Mouse (Mus musculus) heart, postnatal 25 days (tissue): Measurements from ENCODE around the gene Klra9. TPM values are rescaled to one million over a fixed set of nuclear protein-coding genes. Genes with fewer than 3 reads are reported as not detected.
"Not testable (repeated sequence)": the region's sequence is repeated elsewhere in the genome, so short reads cannot be mapped to it uniquely, and the experiment has no call there.

ENCODE experiments used
- DNase-seq: peaks from one replicate; pipeline ENCODE4 v3.0.0; 2022; ENCODE audit warnings: low spot score
- intact Hi-C: fragments of 180-260 bp; cut with DNase I; formaldehyde crosslinking; loops from one replicate; pipeline ENCODE4 v1.15.1; 2025
- total RNA-seq, 2 experiments: library from RNA; stranded (reverse); gene quantifications; 2 replicates each; pipeline ENCODE4 v1.2.3; 2021

The Klra9 gene
- total RNA-seq, result 1 to 10 TPM; 1.4 to 2.8 TPM

DNA sequence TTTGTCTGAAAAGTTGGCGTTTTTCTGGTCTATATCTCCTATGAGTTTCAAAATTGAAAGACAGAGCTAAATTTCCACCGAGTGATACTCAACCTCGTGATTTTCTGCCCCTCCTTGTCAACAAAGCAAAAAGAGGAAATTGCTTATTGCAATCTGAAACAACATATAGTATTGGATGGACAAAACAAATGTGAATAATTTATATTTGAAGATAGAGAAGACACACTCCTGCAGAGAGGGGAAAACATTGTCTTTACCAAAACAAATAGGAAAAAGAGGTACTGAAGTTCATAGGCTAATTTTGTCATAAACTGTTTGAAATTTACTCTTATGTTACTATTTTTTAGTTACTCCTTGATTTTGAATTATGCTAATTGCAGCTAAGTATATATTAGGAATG, at the start of gene Klra9:
TSS of gene Klra9 (minus strand) at position 101 of the 400 bp plus-strand sequence.
- DNase-seq, intact Hi-C loops: not testable (repeated sequence)

DNA sequence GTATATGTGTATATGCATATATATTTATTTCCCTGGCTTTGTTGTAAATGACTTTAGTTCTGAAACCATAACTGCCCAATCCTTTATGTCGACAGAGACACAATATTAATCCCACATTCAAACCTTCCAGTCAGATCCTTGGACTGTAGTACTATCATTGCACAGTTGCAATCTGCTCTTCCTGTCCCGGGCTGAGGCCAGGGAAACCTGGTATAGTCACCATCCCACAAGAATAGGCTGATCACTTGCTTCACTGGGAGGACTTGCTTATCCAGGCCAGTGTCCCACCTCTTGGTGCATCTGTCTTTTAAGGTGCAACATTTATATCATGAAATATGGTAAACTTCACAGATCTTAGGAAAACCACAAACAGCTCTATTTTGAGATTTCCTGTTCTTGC, 44.6 kb upstream of the Klra9 start:
- DNase-seq, result no peak

DNA sequence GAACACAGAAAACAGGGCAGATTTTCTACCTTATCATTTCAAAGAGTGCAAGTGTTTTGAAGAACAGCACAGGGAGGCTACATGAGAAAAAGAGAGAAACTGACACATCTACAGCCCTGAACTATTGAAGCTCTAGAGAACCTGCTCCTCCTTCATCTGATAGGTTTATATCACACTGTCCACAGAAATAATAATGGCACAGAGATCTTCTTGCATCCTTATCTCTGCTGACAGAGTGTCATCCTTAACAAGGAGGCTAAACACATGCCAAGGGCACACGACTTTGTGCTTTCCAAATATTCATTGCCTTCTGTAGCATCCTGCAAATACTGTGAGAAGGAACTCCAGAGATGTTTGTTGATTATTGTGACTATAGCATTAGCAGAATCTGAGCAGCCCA, 43.7 kb upstream of the Klra9 start:
- DNase-seq, result no peak
- intact Hi-C loops, result no loop called here

More for the DNA sequence above, 44.6 kb upstream of the Klra9 start:
- intact Hi-C loops, result no loop called here

DNA sequence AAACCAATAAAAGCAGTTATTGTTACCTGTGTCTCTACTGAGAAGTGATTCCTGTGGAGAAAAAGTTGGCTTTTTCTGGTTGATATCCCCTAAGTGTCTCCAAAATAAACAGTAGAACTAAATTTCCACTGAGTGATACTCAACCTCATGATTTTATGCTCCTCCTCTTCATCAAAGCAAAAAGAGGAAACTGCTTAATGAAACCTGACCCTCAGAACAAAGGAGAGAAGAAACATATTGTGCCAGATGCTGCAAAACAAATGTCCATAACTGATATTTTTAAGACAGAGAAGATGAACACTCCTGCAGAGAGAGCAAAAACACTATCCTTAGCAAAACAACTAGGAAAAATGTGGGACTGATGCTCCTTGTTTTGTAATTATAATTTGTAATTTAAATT, 40.3 kb upstream of the Klra9 start, which contains the start of gene Klra7:
TSS of gene Klra7 (minus strand) at position 101 of the 400 bp plus-strand sequence.
- no peak for DNase-seq
- intact Hi-C loops, result no loop called here

DNA sequence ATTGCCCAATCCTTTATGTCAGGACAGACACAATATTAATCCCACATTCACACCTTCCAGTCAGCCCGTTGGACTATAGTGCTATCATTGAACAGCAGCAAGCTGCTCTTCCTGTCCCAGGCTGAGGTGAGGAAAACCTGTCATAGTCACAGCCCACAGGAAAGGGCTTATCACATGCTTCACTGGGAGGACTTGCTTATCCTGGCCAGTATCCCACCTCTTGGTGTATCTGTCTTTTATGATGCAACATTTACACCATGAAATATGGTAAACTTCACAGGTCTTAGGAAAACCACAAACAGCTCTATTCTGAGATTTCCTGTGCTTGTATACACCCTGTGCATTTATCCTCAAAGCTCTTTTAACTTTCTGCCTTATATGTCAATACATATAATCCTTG, 4.5 kb upstream of the Klra9 start:
- intact Hi-C loops, DNase-seq: not testable (repeated sequence)

DNA sequence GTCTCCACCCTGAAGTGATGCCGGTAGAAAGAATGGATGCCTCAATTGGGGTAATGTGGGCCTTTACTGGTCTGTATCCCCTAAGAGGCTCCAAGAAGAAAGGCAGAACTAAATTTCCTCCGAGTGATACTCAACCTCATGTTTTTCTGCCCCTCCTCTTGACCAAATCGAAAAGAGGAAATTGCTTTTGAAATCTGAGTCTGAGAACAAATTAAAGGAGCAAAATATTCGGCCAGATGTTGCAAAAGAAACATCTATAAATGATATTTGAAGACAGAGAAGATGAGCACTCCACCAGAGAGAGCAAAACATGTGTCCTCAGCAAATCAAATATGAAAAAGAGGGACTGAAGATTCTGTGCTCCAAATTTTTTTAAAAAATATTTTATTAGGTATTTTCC, 63.1 kb downstream of the Klra9 start, which contains the start of gene Klra8:
TSS of gene Klra8 (minus strand) at position 101 of the 400 bp plus-strand sequence.
- DNase-seq, intact Hi-C loops: not testable (repeated sequence)

Other genes with a start within 250 kb of the Klra9 start
- gene Klra6, start 166.2 kb downstream of the Klra9 start, total RNA-seq, result not detected
- not detected for gene Klra4, start 125.8 kb downstream of the Klra9 start, total RNA-seq
- under 1 TPM; 0.22 to 0.57 TPM for gene Klra8, start 63.2 kb downstream of the Klra9 start, total RNA-seq
- not detected for gene Klra7, start 40.2 kb upstream of the Klra9 start, total RNA-seq
- gene Klra10, start 88.8 kb upstream of the Klra9 start, total RNA-seq, result under 1 TPM in 1 of 2 experiments, not detected in 1; 0.42 TPM
- not detected for gene Klra3, start 144.5 kb upstream of the Klra9 start, total RNA-seq
- gene Klra1, start 193.8 kb upstream of the Klra9 start, total RNA-seq, result not detected